Mouse (Mus musculus) stomach, embryonic 15.5 days (tissue): Measurements from ENCODE around the gene Gm20683. TPM values are rescaled to one million over a fixed set of nuclear protein-coding genes. Genes with fewer than 3 reads are reported as not detected.

Source experiments
- ATAC-seq: fragments of 200-750 bp; cut with Nextera tagmentation; 2 replicates; pipeline ENCODE4 v1.8.0; 2017; ENCODE audit warnings: low read depth, moderate number of reproducible peaks, moderate TSS enrichment; ENCODE audit not compliant: insufficient read depth, low FRiP score
- H3K27ac ChIP-seq: fragments of 300-500 bp; sonication (generic); 2 replicates; pipeline ENCODE4 v1.5.1; 2015; ENCODE audit warnings: mild to moderate bottlenecking, inconsistent platforms
- H3K27me3 ChIP-seq: fragments of 300-500 bp; sonication (generic); replicated peaks from 2 replicates; pipeline ENCODE4 v1.6.1; 2015; ENCODE audit warnings: inconsistent platforms
- H3K36me3 ChIP-seq: fragments of 300-500 bp; sonication (generic); 2 replicates; pipeline ENCODE4 v1.6.1; 2015; ENCODE audit warnings: inconsistent platforms
- H3K4me1 ChIP-seq: fragments of 300-500 bp; sonication (generic); 2 replicates; pipeline ENCODE4 v1.6.1; 2015; ENCODE audit warnings: inconsistent platforms
- H3K4me2 ChIP-seq: fragments of 300-500 bp; sonication (generic); 2 replicates; pipeline ENCODE4 v1.6.1; 2015; ENCODE audit warnings: mild to moderate bottlenecking, inconsistent platforms
- H3K4me3 ChIP-seq: fragments of 300-500 bp; sonication (generic); replicated peaks from 2 replicates; pipeline ENCODE4 v1.5.1; 2015; ENCODE audit warnings: inconsistent platforms
- H3K9ac ChIP-seq: fragments of 300-500 bp; sonication (generic); 2 replicates; pipeline ENCODE4 v1.6.1; 2015; ENCODE audit warnings: inconsistent platforms
- H3K9me3 ChIP-seq: fragments of 300-500 bp; sonication (generic); 2 replicates; pipeline ENCODE4 v1.6.1; 2016; ENCODE audit warnings: inconsistent platforms
- WGBS: fragments of 180-500 bp; shearing (Covaris S2); methylation state at CpG from one replicate; pipeline ENCODE4 v1.1.7; 2015; 5-methylcytosine and 5-hydroxymethylcytosine counted together
- polyA plus RNA-seq: library from polyadenylated mRNA; unstranded; fragments of >200 nt; fragmentation: Nextera tagmentation; extraction: Ambion mirVana; gene quantifications from 2 replicates; pipeline ENCODE4 v1.2.1, GENCODE M21; 2015

The Gm20683 gene
- polyA plus RNA-seq, 1 experiment from 2014 or later: 2.7 TPM

DNA sequence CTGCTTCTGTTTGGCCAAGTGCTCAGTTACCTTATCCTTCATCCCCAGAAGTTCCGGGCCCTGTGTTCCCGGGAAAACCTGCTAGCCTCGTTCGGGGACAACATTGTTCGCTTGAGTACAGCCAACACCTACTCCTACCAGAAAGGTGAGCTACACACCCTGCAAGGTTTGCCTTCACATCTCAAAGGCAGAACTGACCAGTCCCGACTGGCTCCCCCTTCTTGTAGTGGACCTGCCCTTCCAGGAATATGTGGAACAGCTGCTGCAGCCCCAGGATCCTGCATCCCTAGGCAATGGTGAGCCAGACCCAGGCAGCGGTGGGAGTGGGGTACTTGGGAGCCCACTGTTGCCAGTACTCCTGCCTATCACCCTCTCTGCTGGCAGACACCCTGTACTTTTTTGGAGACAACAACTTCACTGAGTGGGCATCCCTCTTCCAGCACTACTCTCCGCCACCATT, 12.0 kb downstream of the Gm20683 start:
- peak overlapping the region; percentile 60; the same call in 1 of the 2 replicates for H3K9ac ChIP-seq
- H3K27ac ChIP-seq: peak overlapping the region; percentile 91
- H3K4me2 ChIP-seq: peak overlapping the region; percentile 75
- ATAC-seq: no peak
- H3K4me3 ChIP-seq: peak overlapping the region; percentile 61
- H3K27me3 ChIP-seq: no peaks in the 10 kb centered on the region
- no peaks in the 10 kb centered on the region for H3K9me3 ChIP-seq
- H3K4me1 ChIP-seq: peaks cover 61% of the 10 kb centered on the region
- WGBS: 36% methylated on average over 8 of the region's 8 CpGs
- H3K36me3 ChIP-seq: peaks cover 19% of the 10 kb centered on the region

GRCm38 (mm10) chr17:25828712-25829557, 12.6 kb downstream of the Gm20683 start, which contains the start of gene Jmjd8:
Jmjd8 (plus strand) TSS chr17:25828867.
- Histone ChIP-seq H3K4me1 (peaks cover 61% of the 10 kb centered on the region), H3K36me3 (peaks cover 19% of the 10 kb centered on the region), H3K4me3 (peak within 1 kb of the TSS; percentile 61), H3K27me3 (no peaks in the 10 kb centered on the region), H3K27ac (peak within 1 kb of the TSS; percentile 91), H3K9ac (peak within 1 kb of the TSS; percentile 60; the same call in 1 of the 2 replicates), H3K4me2 (peak within 1 kb of the TSS; percentile 75), H3K9me3 (no peaks in the 10 kb centered on the region)
- WGBS: under 1% methylated on average over 32 of the region's 32 CpGs
- ATAC-seq: peak; percentile 28

- no peak for ATAC-seq
- Histone ChIP-seq H3K9ac (0 out of 2 replicates have a peak overlapping the region, but pooled peaks have one; percentile 14), H3K4me2 (peak overlapping the region; percentile 75), H3K36me3 (peaks cover 19% of the 10 kb centered on the region), H3K4me3 (peak overlapping the region; percentile 61), H3K4me1 (peaks cover 59% of the 10 kb centered on the region), H3K9me3 (no peaks in the 10 kb centered on the region), H3K27me3 (no peaks in the 10 kb centered on the region), H3K27ac (peak overlapping the region; percentile 91; the same call in 1 of the 2 replicates)
- 84% methylated on average over 8 of the region's 8 CpGs for WGBS
Measured at GRCm38 (mm10) chr17:25828223-25828594, 13.4 kb downstream of the Gm20683 start.

GRCm38 (mm10) chr17:25827546-25828222, 13.9 kb downstream of the Gm20683 start:
- no peak overlapping the region for H3K4me2 ChIP-seq
- H3K27ac ChIP-seq: 0 out of 2 replicates have a peak overlapping the region, but pooled peaks have one; percentile 91
- H3K4me3 ChIP-seq: no peak overlapping the region
- H3K36me3 ChIP-seq: peaks cover 19% of the 10 kb centered on the region
- H3K9me3 ChIP-seq: no peaks in the 10 kb centered on the region
- H3K27me3 ChIP-seq: no peaks in the 10 kb centered on the region
- no peak overlapping the region for H3K9ac ChIP-seq
- WGBS: 91% methylated on average over 22 of the region's 22 CpGs
- H3K4me1 ChIP-seq: peaks cover 59% of the 10 kb centered on the region
- ATAC-seq: no peak

- no peak for ATAC-seq
- Histone ChIP-seq H3K9ac (no peak overlapping the region), H3K27ac (no peak overlapping the region), H3K9me3 (no peaks in the 10 kb centered on the region), H3K4me2 (no peak overlapping the region), H3K4me3 (no peak overlapping the region), H3K36me3 (peaks cover 19% of the 10 kb centered on the region), H3K4me1 (peaks cover 57% of the 10 kb centered on the region), H3K27me3 (0 out of 2 replicates have a peak, but pooled peaks cover 4% of the 10 kb centered on the region)
- WGBS: 93% methylated on average over 13 of the region's 13 CpGs
Measured at GRCm38 (mm10) chr17:25827011-25827410, 14.6 kb downstream of the Gm20683 start.

DNA sequence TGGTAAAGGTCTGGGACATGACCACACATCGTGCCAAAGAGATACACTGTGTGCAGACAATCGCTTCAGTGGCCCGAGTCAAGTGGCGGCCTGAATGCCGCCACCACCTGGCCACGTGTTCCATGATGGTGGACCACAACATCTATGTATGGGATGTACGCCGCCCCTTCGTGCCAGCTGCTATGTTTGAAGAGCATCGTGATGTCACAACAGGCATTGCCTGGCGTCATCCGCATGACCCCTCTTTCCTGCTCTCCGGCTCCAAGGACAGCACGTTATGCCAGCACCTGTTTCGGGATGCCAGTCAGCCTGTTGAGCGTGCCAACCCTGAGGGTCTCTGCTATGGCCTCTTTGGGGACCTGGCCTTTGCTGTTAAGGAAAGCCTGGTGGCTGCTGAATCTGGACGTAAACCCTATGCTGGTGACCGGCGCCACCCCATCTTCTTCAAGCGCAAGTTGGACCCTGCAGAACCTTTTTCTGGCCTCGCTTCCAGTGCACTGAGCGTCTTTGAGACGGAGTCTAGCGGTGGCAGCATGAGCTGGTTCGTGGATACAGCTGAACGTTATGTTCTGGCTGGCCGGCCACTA, 15.5 kb downstream of the Gm20683 start:
- 94% methylated on average over 27 of the region's 27 CpGs for WGBS
- no peak overlapping the region for H3K27ac ChIP-seq
- no peaks in the 10 kb centered on the region for H3K9me3 ChIP-seq
- no peak for ATAC-seq
- H3K36me3 ChIP-seq: peaks cover 14% of the 10 kb centered on the region
- no peak overlapping the region for H3K4me3 ChIP-seq
- H3K27me3 ChIP-seq: 0 out of 2 replicates have a peak, but pooled peaks cover 4% of the 10 kb centered on the region
- H3K4me2 ChIP-seq: no peak overlapping the region
- no peak overlapping the region for H3K9ac ChIP-seq
- peaks cover 48% of the 10 kb centered on the region for H3K4me1 ChIP-seq

- Histone ChIP-seq H3K4me3 (no peak overlapping the region), H3K9me3 (no peaks in the 10 kb centered on the region), H3K27me3 (peaks cover 8% of the 10 kb centered on the region), H3K4me1 (peaks cover 41% of the 10 kb centered on the region), H3K4me2 (no peak overlapping the region), H3K27ac (no peak overlapping the region), H3K36me3 (peaks cover 6% of the 10 kb centered on the region; the same call in 1 of the 2 replicates), H3K9ac (no peak overlapping the region)
- 87% methylated on average over 6 of the region's 6 CpGs for WGBS
- no peak for ATAC-seq
Measured at GRCm38 (mm10) chr17:25825311-25825710, 16.3 kb downstream of the Gm20683 start.

- Histone ChIP-seq H3K36me3 (peaks cover 6% of the 10 kb centered on the region; the same call in 1 of the 2 replicates), H3K27ac (no peak overlapping the region), H3K4me3 (peak overlapping the region; percentile 60), H3K4me2 (peak overlapping the region; percentile 71), H3K4me1 (peaks cover 33% of the 10 kb centered on the region), H3K9ac (no peak overlapping the region), H3K27me3 (peaks cover 15% of the 10 kb centered on the region), H3K9me3 (no peaks in the 10 kb centered on the region)
- WGBS: 68% methylated on average over 16 of the region's 17 CpGs
- no peak for ATAC-seq
Measured at GRCm38 (mm10) chr17:25824362-25825142, 17.0 kb downstream of the Gm20683 start.

DNA sequence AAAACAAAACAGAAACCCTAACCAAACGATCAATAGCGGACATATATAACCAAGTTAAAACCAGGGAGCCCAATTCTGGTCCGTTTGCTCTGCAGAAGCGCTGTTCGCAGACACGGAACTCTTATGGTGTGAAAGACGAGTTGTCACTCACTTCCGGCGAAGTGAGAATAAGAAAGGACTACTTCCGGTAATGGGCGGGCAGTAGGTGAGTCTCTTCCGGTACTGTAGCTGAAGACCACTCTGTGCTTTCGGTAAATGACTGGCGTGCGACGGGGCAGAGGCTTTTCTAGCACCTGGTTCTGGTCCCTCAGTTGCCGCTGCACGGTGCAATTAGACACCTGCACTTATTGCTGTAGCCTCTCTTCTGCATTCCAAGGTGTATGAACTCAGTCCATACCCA, 18.1 kb downstream of the Gm20683 start, which contains the start of gene Wdr24:
Gene Wdr24, plus strand, starts transcription at position 176 of the 400 bp plus-strand sequence.
- no peak within 1 kb of the TSS for H3K27ac ChIP-seq
- H3K36me3 ChIP-seq: peaks cover 6% of the 10 kb centered on the region; the same call in 1 of the 2 replicates
- H3K4me2 ChIP-seq: peak within 1 kb of the TSS; percentile 71
- peak within 1 kb of the TSS; percentile 60 for H3K4me3 ChIP-seq
- H3K9ac ChIP-seq: peak within 1 kb of the TSS; percentile 25; the same call in 1 of the 2 replicates
- H3K4me1 ChIP-seq: peaks cover 33% of the 10 kb centered on the region
- peaks cover 26% of the 10 kb centered on the region for H3K27me3 ChIP-seq
- ATAC-seq: peak; percentile 65
- under 1% methylated on average over 18 of the region's 18 CpGs for WGBS
- H3K9me3 ChIP-seq: no peaks in the 10 kb centered on the region

- no peak overlapping the region for H3K27ac ChIP-seq
- peaks cover 8% of the 10 kb centered on the region for H3K4me1 ChIP-seq
- peak; percentile 24; the same call in 1 of the 2 replicates for ATAC-seq
- no peaks in the 10 kb centered on the region for H3K36me3 ChIP-seq
- peaks cover 37% of the 10 kb centered on the region for H3K27me3 ChIP-seq
- H3K9me3 ChIP-seq: no peaks in the 10 kb centered on the region
- H3K9ac ChIP-seq: no peak overlapping the region
- peak overlapping the region; percentile 46 for H3K4me2 ChIP-seq
- peak overlapping the region; percentile 17; the same call in 1 of the 2 replicates for H3K4me3 ChIP-seq
- WGBS: 7% methylated on average over 46 of the region's 46 CpGs
Measured at GRCm38 (mm10) chr17:25818851-25819780, 22.4 kb downstream of the Gm20683 start.
